Mouse (Mus musculus): ENCODE results near the gene Tmem63b. TPM values are rescaled to one million over a fixed set of nuclear protein-coding genes. Genes with fewer than 3 reads are reported as not detected.

Gene Tmem63b
- total and polyA plus RNA-seq, 2 experiments from 2014 or later: 131 to 228 TPM

GRCm38 (mm10) chr17:45696981-45697380 lies 10.3 kb upstream of the Tmem63b start:
- H3K36me3 ChIP-seq (ENCODE audit: insufficient read depth): peaks cover 10% of the 10 kb centered on the region
- H3K9me3 ChIP-seq (ENCODE audit: low read length): no peaks in the 10 kb centered on the region
- no peaks in the 10 kb centered on the region for H3K4me1 ChIP-seq (ENCODE audit: insufficient read depth)
- H3K27ac ChIP-seq (ENCODE audit: low read depth, low read length): no peak overlapping the region
- no peak overlapping the region for H3K9ac ChIP-seq
- no peaks in the 10 kb centered on the region for H3K27me3 ChIP-seq (ENCODE audit: insufficient read depth, low read length)
- 95% methylated on average over 9 of the region's 9 CpGs for WGBS
- DNase-seq: no peak
- ATAC-seq: no peak
- no peak for TF ChIP-seq CTCF (IDR thresholded peaks at IDR 0.05; ENCODE audit: low read depth)
- no peak overlapping the region for H3K4me2 ChIP-seq (ENCODE audit: low read depth)
- H3K4me3 ChIP-seq (ENCODE audit: low read depth, low read length): no peak overlapping the region

- no peak for TF ChIP-seq CTCF (IDR thresholded peaks at IDR 0.05; ENCODE audit: low read depth)
- ATAC-seq (no peak), DNase-seq (no peak)
- Histone ChIP-seq H3K4me2 (ENCODE audit: low read depth) (no peak overlapping the region), H3K27me3 (ENCODE audit: insufficient read depth, low read length) (no peaks in the 10 kb centered on the region), H3K9ac (no peak overlapping the region), H3K4me3 (ENCODE audit: low read depth, low read length) (no peak overlapping the region), H3K4me1 (ENCODE audit: insufficient read depth) (no peaks in the 10 kb centered on the region), H3K36me3 (ENCODE audit: insufficient read depth) (peaks cover 10% of the 10 kb centered on the region), H3K9me3 (ENCODE audit: low read length) (no peaks in the 10 kb centered on the region), H3K27ac (ENCODE audit: low read depth, low read length) (no peak overlapping the region)
- WGBS: 73% methylated on average over 23 of the region's 23 CpGs
These were observed 8.8 kb upstream of the Tmem63b start for GRCm38 (mm10) chr17:45695227-45696120.

GRCm38 (mm10) chr17:45693812-45694565 lies 7.3 kb upstream of the Tmem63b start:
- DNase-seq (no peak), ATAC-seq (no peak)
- Histone ChIP-seq H3K9ac (no peak overlapping the region), H3K36me3 (ENCODE audit: insufficient read depth) (peaks cover 10% of the 10 kb centered on the region), H3K27ac (ENCODE audit: low read depth, low read length) (no peak overlapping the region), H3K4me1 (ENCODE audit: insufficient read depth) (no peaks in the 10 kb centered on the region), H3K4me3 (ENCODE audit: low read depth, low read length) (no peak overlapping the region), H3K9me3 (ENCODE audit: low read length) (no peaks in the 10 kb centered on the region), H3K4me2 (ENCODE audit: low read depth) (no peak overlapping the region), H3K27me3 (ENCODE audit: insufficient read depth, low read length) (no peaks in the 10 kb centered on the region)
- WGBS: 83% methylated on average over 18 of the region's 18 CpGs
- no peak for TF ChIP-seq CTCF (IDR thresholded peaks at IDR 0.05; ENCODE audit: low read depth)

GRCm38 (mm10) chr17:45692159-45692558 lies 5.5 kb upstream of the Tmem63b start:
- no peaks in the 10 kb centered on the region for H3K27me3 ChIP-seq (ENCODE audit: insufficient read depth, low read length)
- no peaks in the 10 kb centered on the region for H3K9me3 ChIP-seq (ENCODE audit: low read length)
- no peak overlapping the region for H3K27ac ChIP-seq (ENCODE audit: low read depth, low read length)
- H3K36me3 ChIP-seq (ENCODE audit: insufficient read depth): no peaks in the 10 kb centered on the region
- H3K9ac ChIP-seq: no peak overlapping the region
- H3K4me2 ChIP-seq (ENCODE audit: low read depth): no peak overlapping the region
- peaks cover 3% of the 10 kb centered on the region; the same call in 1 of the 2 replicates for H3K4me1 ChIP-seq (ENCODE audit: insufficient read depth)
- DNase-seq: no peak
- no peak for TF ChIP-seq CTCF (IDR thresholded peaks at IDR 0.05; ENCODE audit: low read depth)
- ATAC-seq: no peak
- no peak overlapping the region for H3K4me3 ChIP-seq (ENCODE audit: low read depth, low read length)
- WGBS: 90% methylated on average over 5 of the region's 5 CpGs

GRCm38 (mm10) chr17:45690044-45690443 lies 3.3 kb upstream of the Tmem63b start:
- Histone ChIP-seq H3K9me3 (ENCODE audit: low read length) (no peaks in the 10 kb centered on the region), H3K4me3 (ENCODE audit: low read depth, low read length) (no peak overlapping the region), H3K36me3 (ENCODE audit: insufficient read depth) (no peaks in the 10 kb centered on the region), H3K4me1 (ENCODE audit: insufficient read depth) (peaks cover 6% of the 10 kb centered on the region; the same call in 1 of the 2 replicates), H3K4me2 (ENCODE audit: low read depth) (no peak overlapping the region), H3K27me3 (ENCODE audit: insufficient read depth, low read length) (no peaks in the 10 kb centered on the region), H3K27ac (ENCODE audit: low read depth, low read length) (no peak overlapping the region), H3K9ac (no peak overlapping the region)
- DNase-seq (no peak), ATAC-seq (no peak)
- WGBS: 90% methylated on average over 4 of the region's 4 CpGs
- TF ChIP-seq CTCF (IDR thresholded peaks at IDR 0.05; ENCODE audit: low read depth): no peak

- Histone ChIP-seq H3K27me3 (ENCODE audit: insufficient read depth, low read length) (no peaks in the 10 kb centered on the region), H3K9ac (no peak overlapping the region), H3K27ac (ENCODE audit: low read depth, low read length) (no peak overlapping the region), H3K9me3 (ENCODE audit: low read length) (no peaks in the 10 kb centered on the region), H3K4me2 (ENCODE audit: low read depth) (no peak overlapping the region), H3K4me3 (ENCODE audit: low read depth, low read length) (no peak overlapping the region), H3K4me1 (ENCODE audit: insufficient read depth) (peaks cover 11% of the 10 kb centered on the region; the same call in 1 of the 2 replicates), H3K36me3 (ENCODE audit: insufficient read depth) (no peaks in the 10 kb centered on the region)
- WGBS: 94% methylated on average over 9 of the region's 9 CpGs
- ATAC-seq (no peak), DNase-seq (no peak)
- TF ChIP-seq CTCF (IDR thresholded peaks at IDR 0.05; ENCODE audit: low read depth): no peak
These were observed 2.4 kb upstream of the Tmem63b start for GRCm38 (mm10) chr17:45689120-45689519.
